Mouse (Mus musculus): ENCODE measurements around the gene Prn. TPM values are rescaled to one million over a fixed set of nuclear protein-coding genes. Genes with fewer than 3 reads are reported as not detected.

The Prn gene
- polyA plus RNA-seq, 2 experiments from 2014 or later, result not detected

DNA sequence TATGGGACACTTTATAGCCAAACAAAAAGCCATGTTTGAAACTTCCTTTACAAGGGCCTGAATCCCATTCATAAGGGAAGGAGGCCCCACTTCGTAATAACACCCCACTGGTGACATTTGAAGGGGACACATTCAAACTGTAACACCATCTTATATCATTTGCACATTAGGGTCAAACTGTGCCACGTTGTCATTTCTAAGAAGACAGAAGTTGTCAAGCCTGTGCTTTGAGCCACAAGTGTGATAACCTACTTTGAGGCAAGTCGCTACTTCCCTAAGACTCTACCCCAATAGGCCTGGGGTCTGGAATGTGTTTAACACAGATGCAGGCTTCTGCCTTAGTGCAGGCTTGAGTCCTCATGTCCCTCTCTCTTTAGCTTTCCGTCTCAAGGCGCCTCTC lies 2.4 kb upstream of the Prn start:
- ATAC-seq, result no peak

DNA sequence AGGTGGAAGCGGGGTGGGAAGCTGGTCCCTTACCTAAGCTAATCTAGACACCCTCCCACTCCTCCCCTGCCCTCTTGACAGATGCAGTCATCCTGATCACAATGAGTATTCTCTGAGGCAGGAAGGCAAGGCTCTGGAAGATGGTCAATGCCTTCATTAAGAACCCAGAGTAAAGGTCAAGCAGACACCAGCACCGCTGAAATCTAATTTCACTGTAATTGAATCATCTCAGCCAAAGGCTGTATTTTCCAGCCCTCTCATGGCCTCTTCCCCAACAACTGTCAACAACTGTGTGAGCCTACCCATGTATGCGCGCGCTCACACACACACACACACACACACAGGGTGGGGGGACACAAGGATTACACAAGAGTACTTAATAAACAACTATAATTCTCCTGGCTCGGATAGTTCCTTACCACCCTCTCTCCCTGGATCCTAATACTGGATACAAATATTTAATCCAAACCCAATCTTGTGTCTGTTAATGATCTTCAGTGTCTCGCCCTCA lies 1.4 kb upstream of the Prn start:
- no peak for ATAC-seq

DNA sequence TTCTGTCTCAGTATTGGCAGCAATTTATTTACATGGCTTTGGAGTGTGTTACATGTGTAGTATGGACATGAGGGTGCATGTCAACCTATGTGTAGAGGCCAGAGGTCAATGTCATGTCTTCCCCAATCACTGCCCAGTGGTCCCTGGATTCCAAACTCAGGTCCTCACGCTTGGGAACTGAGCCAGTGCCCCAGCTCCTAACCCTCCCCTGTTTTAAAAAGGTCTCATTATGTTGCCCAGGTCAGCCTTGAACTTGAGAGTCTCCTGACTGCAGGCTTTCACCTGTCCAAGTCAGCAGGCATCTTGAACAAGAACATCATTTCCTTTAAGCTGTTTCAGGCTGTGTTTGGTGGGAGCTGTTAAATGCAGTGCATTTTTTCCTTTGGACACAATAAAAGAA lies 851 bp upstream of the Prn start:
- no peak for ATAC-seq

DNA sequence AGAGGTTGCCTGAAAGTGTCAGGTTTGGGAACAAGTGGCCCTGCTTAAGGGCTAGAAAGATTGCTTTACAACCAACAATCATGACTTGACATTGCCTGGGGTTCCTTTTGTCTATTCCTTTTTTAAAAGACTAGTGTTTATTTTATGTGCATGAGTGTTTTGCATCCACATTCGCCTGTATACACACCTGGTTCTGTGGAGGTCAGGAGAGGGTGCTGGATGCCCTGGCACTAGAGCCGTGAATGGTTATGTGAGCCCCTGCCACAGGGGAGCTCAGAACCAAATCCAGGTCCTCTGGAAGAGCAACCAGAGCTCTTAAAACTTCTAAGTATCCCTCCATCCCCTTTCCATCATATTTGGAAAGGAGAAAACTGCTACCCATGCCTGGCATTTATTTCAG lies 1.1 kb downstream of the Prn start:
- no peak for ATAC-seq

DNA sequence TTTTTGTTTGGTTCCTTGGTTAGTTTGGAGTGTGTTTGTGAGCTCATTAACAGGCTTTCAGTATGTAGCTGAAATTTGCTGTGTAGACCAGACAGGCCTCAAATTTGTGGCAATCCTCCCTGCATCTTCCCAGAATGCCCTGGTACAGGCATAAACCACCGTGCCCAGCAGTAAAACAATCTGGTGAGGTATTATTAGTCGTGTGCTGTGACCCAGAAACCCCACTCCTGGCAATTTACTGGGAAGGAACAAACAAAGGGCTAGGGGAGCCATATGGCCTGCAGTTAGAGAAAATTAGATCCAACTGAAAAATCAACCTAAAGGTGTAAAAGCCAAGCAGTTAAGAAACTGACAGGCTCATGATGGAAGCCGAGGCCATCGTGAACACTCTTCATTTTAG lies 1.6 kb downstream of the Prn start:
- ATAC-seq, result no peak

DNA sequence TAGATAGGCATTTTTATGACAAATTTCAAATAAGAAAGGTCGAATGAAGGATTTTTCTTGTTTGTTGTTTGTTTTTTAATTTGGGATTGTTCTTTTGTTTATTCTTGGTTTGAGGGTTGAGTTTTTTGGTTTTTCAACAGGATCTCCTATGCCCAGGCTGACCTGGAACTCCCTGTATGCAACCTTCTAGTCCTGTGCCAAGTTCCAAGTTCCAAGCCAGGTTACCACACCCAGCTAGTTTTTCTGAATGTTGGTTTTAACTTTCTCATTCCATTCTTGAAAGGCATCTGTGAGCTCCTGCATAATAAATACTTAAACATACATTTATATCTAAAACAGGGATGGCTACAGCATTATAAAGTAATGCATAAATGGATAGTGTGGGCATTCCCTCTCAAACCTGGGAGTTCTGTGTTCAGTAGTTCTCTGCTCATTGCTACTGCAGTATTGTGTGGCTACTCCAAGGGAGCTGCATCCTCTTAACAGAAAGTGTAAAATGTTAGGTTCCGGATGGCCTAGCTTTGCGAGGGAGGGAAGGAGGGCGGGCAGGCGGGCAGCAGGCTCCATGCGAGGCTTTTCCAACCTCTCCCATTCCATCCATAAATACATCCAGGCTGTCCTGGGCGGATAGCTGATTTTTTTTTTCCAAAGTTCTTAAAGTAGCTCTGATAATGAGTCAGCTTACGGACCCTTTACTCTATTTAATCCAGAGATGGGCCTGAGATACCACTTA lies 2.9 kb downstream of the Prn start:
- ATAC-seq, result no peak

DNA sequence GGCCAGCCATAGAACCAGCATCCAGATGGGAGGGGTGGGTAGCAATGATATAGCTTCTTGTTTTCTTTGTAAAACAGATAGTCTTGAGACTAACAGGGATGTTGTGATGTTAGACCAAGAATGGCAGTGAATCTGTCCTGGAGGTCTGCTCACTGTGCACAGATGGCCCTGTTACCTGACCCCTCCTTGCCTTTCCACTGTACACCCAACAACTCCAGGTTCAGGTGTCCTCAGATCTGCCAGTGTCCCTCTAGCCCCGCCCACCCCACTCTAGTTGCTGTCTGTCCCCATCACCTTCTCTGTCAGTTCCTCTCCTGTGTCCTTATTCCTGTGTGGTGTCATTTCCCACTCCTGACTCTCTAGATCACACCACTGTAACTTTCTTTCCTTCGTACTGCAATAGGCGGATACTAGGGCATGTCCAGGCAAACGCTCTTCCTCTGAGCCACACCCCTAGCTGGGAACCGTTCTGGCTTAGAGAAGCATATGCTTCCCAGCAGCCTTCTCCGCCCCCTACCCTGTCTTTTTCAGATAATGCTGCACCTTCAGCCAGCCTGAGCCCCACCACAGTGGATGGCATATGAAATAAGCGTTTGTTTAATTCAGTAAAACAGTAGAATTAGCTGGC lies 22.6 kb downstream of the Prn start:
- ATAC-seq, result no peak

DNA sequence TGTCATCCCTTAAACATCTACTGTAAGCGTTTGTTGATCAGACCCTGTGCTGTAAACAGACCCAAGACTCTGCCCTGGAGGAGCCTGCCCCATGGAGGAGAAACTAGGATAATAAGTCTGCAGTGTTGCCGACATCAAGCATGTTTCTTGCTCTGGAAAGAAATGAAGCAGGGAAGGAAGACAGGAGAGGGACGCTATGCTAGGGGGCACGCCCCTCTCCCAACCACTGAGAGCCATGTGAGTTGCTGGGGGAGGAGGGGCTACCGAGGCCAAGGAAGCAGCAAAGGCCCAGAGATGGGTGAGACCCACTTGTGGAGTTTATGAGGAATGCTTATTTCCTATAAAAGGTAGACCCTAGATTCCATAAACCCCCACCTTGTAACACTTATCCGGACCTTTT lies 23.3 kb downstream of the Prn start:
- ATAC-seq, result no peak

DNA sequence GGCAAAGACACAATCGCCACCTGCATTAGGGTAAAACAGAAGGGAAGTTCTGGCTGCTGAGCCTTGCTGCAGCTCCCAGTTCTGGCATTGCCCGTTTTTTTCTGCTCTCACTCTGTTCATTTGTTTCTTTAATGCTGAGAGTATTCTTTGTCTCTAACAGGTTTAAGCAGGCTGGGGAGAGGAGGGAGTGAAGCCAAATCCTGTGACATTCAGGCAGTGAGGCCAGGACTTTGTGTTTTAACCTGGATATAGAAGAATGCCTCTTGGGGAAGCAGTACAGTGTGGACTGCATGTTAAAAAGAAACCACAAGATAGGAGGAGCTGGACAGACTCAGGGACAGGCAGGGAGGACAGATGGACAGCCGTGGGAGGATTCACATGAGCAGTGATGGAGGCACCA lies 23.8 kb downstream of the Prn start:
- no peak for ATAC-seq

DNA sequence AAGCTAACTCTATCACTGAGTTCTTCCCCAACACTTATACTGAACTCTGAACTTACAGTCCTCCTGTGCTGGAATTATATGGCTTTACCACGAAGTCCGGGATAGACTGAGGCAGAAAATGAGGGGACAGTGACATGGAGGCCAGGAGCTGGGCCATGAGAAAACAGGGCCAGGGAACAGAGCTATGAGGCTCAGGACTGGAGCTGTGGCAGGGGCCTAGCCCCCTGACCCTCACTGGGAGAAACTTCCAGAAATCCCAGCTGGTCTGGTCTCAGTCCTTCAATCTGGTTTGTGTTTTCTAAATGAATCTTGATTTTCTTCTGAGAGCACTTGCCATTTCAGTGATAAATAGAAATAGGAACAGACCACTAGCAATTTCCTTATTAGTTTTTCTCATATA lies 24.5 kb downstream of the Prn start:
- no peak for ATAC-seq

DNA sequence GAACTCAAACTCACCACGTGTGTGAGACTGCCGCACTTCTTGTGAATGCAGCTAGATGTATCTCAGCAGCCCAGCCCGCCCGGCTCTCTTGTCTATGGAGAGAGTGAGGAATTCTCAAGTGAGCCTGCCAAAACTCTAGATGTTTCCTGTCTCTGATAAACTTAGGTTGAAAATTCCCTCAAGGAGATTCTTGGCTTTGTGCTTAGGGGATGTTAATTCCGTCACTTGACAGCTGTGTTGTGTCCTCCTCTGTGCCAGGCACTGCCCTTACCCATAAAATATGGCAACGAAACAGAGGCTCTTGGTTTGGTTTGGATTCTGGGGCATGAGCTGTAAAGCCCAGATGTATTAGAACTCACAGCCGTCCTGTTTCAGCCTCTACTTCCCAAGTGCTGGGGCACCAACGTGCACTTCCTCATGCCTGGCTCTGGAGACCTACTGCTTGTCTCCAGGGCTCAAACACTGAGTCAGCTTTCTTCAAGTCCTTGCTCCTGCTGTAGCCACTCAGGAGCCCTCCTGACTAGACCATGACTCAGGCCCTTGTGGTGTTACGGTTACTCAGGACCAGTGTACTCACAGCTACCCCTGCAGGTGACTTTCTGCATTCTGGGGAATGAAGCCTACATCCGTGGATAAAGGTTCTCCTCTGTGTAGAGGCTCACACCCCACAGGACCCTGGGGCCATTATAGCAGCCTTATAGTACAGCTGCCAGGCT lies 25.8 kb downstream of the Prn start:
- no peak for ATAC-seq

DNA sequence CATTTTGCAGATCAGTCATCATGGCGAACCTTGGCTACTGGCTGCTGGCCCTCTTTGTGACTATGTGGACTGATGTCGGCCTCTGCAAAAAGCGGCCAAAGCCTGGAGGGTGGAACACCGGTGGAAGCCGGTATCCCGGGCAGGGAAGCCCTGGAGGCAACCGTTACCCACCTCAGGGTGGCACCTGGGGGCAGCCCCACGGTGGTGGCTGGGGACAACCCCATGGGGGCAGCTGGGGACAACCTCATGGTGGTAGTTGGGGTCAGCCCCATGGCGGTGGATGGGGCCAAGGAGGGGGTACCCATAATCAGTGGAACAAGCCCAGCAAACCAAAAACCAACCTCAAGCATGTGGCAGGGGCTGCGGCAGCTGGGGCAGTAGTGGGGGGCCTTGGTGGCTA lies 26.7 kb downstream of the Prn start:
- ATAC-seq, result no peak

DNA sequence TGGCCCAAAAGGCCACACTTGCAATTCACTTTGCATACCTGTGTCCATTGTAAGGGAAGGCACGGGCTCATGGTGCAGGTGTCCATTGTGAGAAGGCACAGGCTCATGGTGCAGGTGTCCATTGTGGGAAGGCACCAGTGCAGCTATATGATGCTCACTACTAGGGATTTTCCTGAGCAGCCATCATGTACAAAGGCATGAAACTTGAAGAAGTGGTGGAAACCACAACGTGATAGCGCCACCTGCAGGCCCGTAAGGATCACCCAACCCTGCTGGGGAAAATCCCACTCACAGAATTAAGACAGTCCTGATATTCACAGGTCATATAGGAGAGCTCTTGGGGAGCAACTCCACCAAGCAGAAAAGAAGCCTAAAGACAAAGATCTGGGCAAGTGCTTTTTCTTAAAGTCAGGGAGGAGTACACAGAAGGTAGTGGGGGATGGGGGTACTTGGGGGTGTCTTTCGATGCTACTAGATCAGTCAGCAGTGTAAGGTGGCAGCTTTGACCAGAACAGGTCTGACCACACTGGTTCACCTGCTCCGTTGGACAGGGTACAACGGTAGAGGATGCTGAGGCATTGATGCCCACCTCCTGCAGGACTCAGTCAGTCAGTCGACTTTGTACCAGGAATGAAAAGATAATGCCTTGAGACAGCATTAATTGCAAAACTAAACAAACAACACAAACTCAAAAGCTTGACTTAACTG lies 29.8 kb downstream of the Prn start:
- peak; percentile 95 for ATAC-seq

DNA sequence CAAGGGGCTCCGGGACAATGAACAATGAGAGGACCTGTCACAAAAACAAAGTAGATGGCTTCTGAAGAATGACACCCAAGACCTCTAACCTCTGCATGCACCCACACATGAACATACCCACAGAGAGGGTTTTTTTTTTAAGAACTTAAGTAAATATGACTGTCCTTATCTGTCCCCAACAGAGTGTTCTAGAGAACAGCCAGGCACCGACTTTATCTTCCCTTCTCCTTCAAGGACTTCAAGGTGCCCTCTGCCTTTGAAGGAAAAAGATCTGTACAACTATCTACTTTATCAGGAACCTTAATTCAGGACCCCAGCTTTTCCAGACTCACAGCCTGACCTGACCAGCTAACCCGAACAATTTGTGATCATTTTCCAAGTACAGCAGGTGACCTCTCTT lies 30.7 kb downstream of the Prn start:
- no peak for ATAC-seq

DNA sequence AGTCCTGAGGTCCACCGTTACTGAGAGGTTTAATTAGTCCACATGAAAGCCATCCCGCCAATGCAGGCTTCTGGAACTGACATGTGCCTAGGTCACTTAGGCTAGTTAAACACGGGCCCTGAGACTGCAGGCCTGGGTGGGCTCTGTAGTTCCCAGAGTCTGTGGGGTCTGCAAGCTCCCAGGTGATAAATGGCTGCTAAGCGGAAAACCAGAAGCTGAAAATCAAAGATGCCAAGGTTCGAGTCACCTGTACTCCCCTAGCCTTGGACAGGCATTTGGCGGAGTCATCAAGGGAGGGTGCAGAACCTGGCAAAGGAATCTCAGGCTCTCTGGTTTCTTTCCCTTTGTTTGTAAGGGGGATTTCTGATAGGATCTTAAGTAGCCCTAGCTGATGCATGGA lies 31.7 kb downstream of the Prn start:
- ATAC-seq, result no peak

DNA sequence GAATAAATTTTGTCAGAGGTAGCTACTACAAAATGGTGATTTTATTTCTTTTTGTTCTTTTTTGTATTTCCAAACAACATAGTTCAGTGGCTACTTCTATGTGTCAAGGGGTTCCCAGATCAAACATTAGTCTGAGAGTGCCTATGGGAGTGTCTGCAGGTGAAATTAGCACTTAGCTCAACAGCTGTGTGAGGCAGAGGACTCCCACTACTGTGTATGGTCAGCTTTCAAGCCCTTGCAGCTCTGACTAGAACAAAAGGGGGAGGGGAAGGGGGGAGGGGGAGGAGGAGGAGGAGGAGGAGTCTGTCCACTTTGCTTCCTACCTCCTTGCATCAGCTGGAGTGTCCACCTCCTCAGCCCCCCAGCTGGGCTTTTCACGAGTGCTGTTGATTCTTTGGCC lies 34.6 kb downstream of the Prn start:
- no peak for ATAC-seq

DNA sequence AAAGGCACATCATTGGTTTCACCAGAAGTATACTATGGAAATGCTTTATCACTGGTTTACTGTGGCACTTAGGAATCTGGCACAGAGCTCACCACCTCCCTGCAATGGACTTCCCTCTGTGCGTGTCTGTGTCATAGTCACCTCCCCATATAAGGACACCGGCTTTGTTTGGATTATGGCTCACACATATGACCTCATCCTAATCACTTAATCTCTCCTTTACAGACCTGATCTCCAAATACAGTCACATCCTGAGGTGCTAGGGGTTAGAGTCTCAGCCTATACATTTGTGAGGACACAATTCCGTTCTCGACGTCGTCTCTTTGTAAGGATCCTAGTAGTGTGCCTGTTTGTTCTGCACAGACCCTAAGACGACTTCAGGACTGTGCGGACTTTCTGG lies 35.5 kb downstream of the Prn start:
- ATAC-seq, result no peak

DNA sequence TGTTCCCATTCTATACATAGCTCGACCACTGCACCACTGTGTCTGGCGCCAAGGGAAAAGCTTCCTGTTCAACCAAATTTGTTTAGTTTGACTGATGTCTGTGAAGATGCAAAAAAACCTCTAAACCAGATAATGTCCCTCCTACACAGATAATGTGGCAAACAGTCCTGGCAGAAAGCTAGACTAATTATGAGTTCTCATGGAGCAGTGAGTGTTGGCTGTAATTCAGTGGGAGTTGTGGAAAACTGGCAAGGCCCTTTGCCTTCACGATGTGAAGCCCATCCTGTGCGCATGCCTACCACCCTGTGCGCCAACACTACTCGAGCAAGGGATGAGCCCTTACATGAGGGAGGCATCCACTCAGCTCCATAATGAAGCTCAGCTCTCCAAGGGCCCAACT lies 36.0 kb downstream of the Prn start:
- no peak for ATAC-seq

DNA sequence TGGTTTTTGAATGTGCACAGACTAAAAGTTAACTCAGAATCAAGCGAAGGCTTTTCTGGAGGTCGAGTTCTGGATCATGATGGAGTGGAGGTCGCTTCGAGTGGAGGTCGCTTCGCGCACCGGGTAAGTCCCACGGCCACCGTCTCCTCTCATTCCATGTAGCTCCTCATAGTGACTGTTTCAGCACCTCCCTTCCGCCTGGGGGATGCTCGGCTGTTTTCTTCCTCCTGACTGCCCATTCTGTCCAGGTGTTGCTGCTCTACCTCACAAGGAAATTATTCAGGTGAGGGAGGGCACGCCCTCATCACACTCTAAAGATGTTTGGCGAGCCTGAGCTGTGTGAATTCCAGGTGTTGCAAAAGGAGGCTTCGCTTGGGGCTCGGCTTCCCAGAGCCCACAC lies 36.6 kb downstream of the Prn start:
- ATAC-seq, result no peak

DNA sequence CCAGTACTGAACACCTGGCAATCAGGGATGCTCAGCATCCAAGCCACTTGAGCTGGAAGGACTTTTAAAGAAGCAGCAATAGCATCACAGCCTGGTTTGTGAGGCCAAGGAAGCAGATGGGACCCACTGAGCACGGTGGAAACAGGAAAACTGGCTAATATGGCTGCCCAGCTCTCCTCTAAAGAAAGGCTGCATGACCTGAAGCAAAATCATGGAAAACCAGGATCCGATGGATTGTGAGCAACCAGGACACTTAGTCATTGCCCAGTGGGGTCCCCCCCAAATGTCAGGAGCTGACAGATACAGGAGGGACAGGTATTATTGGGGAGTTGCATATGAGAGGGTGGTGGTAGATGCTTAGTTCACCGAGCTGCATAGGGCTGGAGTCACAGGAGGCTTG lies 38.4 kb downstream of the Prn start:
- no peak for ATAC-seq

DNA sequence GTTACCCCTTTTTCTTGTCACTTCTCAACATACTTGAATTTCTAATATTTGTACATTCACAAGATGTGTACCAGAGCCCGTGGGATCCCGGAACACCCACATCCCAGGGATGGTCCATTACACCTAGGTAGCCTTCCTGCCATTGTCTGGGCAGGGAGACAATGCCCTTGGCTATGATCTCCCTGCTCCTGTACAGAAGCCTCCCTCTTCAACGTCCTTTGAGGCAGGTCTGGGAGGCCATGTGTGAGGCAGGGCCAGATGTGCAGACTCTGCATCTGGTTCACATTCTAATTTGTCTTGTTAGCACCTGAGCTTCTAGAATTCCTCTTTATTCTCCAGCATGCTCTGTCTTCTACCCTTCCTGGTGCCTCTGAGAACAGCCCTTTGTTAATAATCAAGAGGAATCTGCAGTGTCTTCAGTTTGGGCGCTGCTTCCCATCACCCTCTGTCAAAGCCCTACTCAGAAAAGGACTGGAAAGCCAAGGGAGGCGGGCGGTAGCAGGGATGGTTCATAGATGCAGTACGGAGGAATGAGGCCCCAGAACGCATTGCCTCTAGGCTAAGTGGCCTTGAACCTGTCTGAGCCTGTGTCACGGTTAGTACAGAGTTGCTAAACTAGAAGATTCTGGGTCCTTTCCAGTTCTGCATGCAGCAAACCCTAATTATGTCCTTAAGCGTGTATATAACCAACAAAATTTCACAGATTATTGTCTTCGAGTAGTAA lies 39.3 kb downstream of the Prn start:
- ATAC-seq, result no peak

DNA sequence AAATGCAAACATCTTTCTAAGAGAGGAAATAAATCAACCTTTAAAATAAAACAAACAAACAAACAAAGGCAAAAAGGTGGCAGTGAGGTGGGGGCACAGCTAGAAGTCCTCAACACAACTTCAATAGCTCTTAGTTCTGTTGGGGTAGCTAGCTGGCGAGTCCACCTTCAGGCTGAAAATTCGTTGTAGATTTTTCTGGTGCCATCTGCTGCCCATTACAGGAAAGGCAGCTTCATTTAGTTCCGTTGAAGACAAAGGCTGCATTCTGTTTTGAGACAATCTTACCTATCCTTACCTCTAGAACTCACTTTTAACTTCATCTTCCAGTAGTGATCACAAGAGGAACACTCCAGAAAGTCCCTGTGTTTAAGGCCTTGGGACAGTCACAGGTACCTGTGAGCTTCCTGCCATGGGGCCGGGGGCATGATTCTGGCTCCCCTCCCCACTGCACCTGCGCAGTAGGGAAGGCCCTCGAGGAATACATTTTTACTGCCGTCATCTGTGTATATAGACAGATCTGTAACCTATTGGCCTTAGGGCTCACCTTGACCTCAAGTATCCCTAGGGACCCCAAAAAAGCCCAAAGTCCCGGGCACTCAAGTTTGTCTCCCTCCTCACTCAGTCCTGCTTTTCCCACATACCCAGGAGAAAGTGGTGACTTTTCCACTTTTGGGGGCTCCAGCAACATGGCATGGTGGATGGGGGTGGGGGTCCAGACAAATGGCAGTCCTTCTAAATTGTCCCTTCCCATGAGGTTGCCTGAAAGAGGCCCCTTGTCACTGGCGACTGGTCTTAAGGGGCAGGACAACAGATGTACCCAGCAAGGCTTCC lies 40.2 kb downstream of the Prn start:
- ATAC-seq, result peak; percentile 61

All from CD4-positive, CD25-positive, alpha-beta regulatory T cell, adult 4 months (primary cell).